Mouse (Mus musculus) myocyte (in vitro differentiated cells): ENCODE data around the gene Noc4l.
A peak's percentile ranks its signal among the peaks of the same experiment; 100 is the strongest.

ENCODE experiments used
- CEBPB ChIP-seq: IDR thresholded peaks from 2 replicates; pipeline ENCODE4 v1.6.1; 2011; ENCODE audit warnings: mild to moderate bottlenecking, moderate library complexity; ENCODE audit not compliant: poor library complexity, insufficient read depth, severe bottlenecking
- E2F4 ChIP-seq: IDR thresholded peaks from one replicate; pipeline ENCODE4 v1.6.1; 2011; ENCODE audit warnings: mild to moderate bottlenecking, control low read depth, moderate library complexity; ENCODE audit not compliant: insufficient read depth
- MAX ChIP-seq: IDR thresholded peaks from one replicate; pipeline ENCODE4 v1.6.1; 2011; ENCODE audit warnings: low read depth, mild to moderate bottlenecking, control low read depth
- MYOD1 ChIP-seq, 3 experiments: IDR thresholded peaks; one replicate each; pipeline ENCODE4 v1.6.1; 2011; ENCODE audit warnings: control low read depth in 2 of 3, low read depth in 2 of 3, mild to moderate bottlenecking in 2 of 3, moderate library complexity in 1 of 3; ENCODE audit not compliant: insufficient read length in 2 of 3, control insufficient read depth in 1 of 3
- MYOG ChIP-seq, 3 experiments: IDR thresholded peaks; one replicate each; pipeline ENCODE4 v1.6.1; 2011; ENCODE audit warnings: control low read depth in 2 of 3, low read depth in 2 of 3, mild to moderate bottlenecking in 2 of 3; ENCODE audit not compliant: insufficient read length in 2 of 3, control insufficient read depth in 1 of 3, insufficient read depth in 1 of 3
- POLR2A ChIP-seq: IDR thresholded peaks from one replicate; pipeline ENCODE4 v1.6.1; 2011; ENCODE audit warnings: low read depth, mild to moderate bottlenecking, control low read depth, moderate library complexity; ENCODE audit not compliant: insufficient read length
- POLR2AphosphoS2 ChIP-seq: IDR thresholded peaks from one replicate; pipeline ENCODE4 v1.6.1; 2011; ENCODE audit warnings: low read depth, control low read depth; ENCODE audit not compliant: insufficient read length
- SRF ChIP-seq: IDR thresholded peaks from one replicate; pipeline ENCODE4 v1.6.1; 2011; ENCODE audit warnings: low read depth; ENCODE audit not compliant: control insufficient read depth, insufficient read length
- TCF12 ChIP-seq: IDR thresholded peaks from one replicate; pipeline ENCODE4 v1.6.1; 2011; ENCODE audit warnings: mild to moderate bottlenecking, control low read depth; ENCODE audit not compliant: poor library complexity, insufficient read depth, severe bottlenecking
- TCF3 ChIP-seq: IDR thresholded peaks from one replicate; pipeline ENCODE4 v1.6.1; 2011; ENCODE audit warnings: low read depth, control low read depth; ENCODE audit not compliant: insufficient read length
- USF1 ChIP-seq: IDR thresholded peaks from one replicate; pipeline ENCODE4 v1.6.1; 2011; ENCODE audit warnings: low read depth, mild to moderate bottlenecking, control low read depth, moderate library complexity

GRCm38 (mm10) chr5:110629525-110630120 lies 23.6 kb downstream of the Noc4l start:
- TF ChIP-seq POLR2A (no peak), MYOG (IDR thresholded peaks at IDR 0.05; ENCODE audit: control insufficient read depth in 1 of 3, insufficient read depth in 1 of 3, insufficient read length in 2 of 3, low read depth in 2 of 3) (peak in 1 of 3 experiments; percentile 24), E2F4 (no peak), MAX (no peak), USF1 (no peak), POLR2AphosphoS2 (no peak), TCF3 (no peak), TCF12 (peak; percentile 31), SRF (peak; percentile 82), CEBPB (no peak), MYOD1 (IDR thresholded peaks at IDR 0.05; ENCODE audit: control insufficient read depth in 1 of 3, insufficient read length in 2 of 3, low read depth in 2 of 3) (peak in 2 of 3 experiments; percentile 17 to 63)
